Mouse (Mus musculus): ENCODE measurements around the gene Chdh. TPM values are rescaled to one million over a fixed set of nuclear protein-coding genes. Genes with fewer than 3 reads are reported as not detected.

The Chdh gene
- polyA plus RNA-seq, 1 experiment from 2014 or later = 1.9 TPM

DNA sequence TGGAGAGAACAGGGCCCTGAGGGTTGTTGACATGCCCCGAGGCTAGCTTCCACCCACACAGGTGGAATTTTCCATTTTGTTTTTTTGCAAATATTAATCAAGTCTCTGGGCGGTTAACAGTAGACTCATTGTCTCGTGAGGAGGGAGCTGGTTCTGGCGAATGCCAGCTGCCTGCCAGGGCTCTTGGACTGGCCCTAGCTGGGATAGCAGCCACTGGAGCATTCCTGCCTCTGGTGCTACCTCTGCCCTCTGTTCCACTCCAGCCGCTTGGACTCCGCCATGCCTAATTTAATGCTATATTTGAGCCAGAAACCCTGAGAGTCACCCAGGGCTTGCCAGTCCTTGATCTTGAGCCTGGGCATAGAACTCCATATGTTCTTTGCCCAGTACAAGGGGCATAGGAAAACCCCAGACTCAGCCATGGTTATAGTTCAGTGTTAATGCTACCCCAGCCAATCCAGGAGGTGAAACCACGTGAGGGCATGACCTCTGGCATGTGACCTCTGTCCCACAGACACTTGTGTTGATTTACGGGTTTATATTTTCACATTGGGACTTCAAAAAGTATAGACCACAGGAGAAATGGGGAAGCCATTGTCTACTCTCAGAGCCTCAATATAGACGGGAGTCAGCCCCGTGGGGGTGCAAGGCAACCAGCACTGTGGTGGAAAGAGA, 3.2 kb downstream of the Chdh start:
- POLR2A ChIA-PET = interaction anchor here (1.0 kb wide), 1 partner anchor 8 kb away, joined by 3 read pairs; no protein-coding TSS in a partner anchor
- H3K27me3 ChIP-seq = no peaks in the 10 kb centered on the region
- ATAC-seq (peak; percentile 65), DNase-seq (ENCODE audit: low read depth, low spot score) (peak; percentile 79)
- CTCF ChIA-PET = interaction anchor here (1.1 kb wide), 1 partner anchor 9 kb away, joined by 4 read pairs; no protein-coding TSS in a partner anchor
- in situ Hi-C loops (cut with MboI; ENCODE audit: low pct_unique_long_range_greater_than_20kb) = no loop called here
- TF ChIP-seq CTCF (IDR thresholded peaks at IDR 0.05) = no peak

DNA sequence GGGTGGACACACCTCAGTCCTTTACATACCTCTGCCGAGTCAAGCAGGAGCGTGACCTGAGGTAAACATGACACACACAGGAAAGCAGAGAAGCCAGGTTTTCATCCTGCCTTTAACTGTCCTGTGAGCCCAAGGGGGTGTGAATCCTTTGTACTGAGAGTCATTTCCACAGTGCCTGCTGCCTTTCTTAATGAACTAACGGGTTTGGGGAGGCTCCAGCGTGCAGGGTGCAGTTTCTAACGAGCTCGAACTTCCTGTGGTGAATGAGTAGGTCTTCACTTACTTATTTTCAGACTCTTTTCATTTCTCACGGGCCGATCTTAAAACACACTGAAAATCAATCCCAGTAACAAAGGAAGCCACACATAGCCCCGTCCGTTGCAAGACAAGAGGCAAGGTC, 5.7 kb downstream of the Chdh start:
- ChIA-PET CTCF (no interaction called here), POLR2A (no interaction called here)
- in situ Hi-C loops (cut with MboI; ENCODE audit: low pct_unique_long_range_greater_than_20kb) = no loop called here
- H3K27me3 ChIP-seq = no peaks in the 10 kb centered on the region
- TF ChIP-seq CTCF (IDR thresholded peaks at IDR 0.05) = no peak
- no peak for DNase-seq (ENCODE audit: low read depth, low spot score)
- no peak for ATAC-seq

DNA sequence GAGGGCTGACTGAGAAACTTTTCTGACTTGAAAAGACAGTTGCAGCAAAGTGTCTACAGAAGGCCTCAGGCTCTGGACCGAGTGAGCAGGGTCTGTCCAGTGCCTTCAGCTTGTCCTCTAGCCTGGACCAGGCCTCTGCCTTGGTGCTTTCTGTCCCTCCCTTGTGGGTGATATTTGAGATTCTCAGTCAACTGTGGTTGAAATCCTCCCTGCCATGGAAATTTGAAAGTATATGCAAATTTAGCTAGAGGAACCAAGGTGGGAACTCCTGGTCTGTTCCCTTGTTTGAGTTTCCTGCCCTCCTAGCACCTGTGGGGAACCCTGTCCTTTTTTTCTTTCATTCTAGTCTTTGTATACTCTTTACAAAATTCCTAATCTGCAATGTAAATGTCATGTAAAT, 6.2 kb downstream of the Chdh start:
- TF ChIP-seq CTCF (IDR thresholded peaks at IDR 0.05) = no peak
- in situ Hi-C loops (cut with MboI; ENCODE audit: low pct_unique_long_range_greater_than_20kb) = no loop called here
- H3K27me3 ChIP-seq = no peaks in the 10 kb centered on the region
- ChIA-PET POLR2A (no interaction called here), CTCF (no interaction called here)
- DNase-seq (ENCODE audit: low read depth, low spot score) (no peak), ATAC-seq (no peak)

DNA sequence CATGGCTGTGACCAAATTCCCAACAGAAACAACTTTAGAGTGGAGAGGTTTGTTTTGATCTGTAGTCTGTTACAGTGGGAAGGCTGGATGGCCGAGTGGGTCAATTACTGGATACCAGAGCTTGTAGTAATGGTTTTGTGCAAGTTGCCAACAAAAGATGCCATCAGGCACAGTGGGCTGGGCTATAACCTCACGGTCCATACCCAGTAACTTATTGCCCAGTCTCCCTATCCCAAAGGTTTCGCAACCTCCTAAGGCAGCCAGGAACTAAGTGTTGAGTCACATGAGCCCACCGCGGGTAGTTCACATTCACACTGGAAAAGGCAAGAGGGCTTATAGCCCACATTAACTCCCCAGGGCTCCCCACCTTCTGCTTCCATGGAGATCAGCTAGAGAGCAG, 7.8 kb downstream of the Chdh start:
- in situ Hi-C loops (cut with MboI; ENCODE audit: low pct_unique_long_range_greater_than_20kb) = no loop called here
- DNase-seq (ENCODE audit: low read depth, low spot score) = peak; percentile 47

DNA sequence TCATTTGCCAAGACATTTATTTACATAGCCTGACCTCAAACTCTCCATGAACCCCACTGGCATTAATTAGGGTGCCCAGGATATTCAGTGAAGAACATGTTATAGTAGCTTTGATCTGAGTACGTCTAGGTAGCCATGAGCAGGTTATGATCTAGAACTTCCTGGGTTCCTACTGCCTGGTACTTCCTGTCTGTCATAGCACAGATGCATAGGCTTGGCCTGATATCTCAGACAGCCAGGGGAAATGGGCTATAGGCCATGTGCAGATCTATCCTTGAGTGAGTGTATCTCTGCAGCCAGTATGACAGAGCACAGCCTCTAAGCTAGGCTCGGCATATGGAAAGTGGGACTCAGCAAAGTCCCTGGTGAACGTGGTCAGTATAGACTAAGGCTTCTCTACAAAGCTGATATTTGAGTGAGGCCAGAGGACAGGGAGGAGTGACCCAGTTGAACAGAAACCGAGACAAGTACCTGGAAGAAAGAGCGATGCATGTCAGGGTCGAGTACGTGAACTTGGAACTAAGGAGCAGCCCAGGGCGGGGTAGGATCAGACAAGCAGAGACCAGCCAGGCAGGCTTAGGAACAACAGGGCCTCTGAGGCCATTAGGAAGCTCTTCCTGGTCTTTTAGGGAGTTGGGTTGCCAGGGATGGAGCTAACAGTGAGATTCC, 9.1 kb downstream of the Chdh start:
- TF ChIP-seq CTCF (IDR thresholded peaks at IDR 0.05) = no peak
- DNase-seq (ENCODE audit: low read depth, low spot score) = no peak
- ATAC-seq = no peak
- in situ Hi-C loops (cut with MboI; ENCODE audit: low pct_unique_long_range_greater_than_20kb) = no loop called here
- POLR2A ChIA-PET = no interaction called here
- CTCF ChIA-PET = no interaction called here
- H3K27me3 ChIP-seq = no peaks in the 10 kb centered on the region

More for the DNA sequence above, 7.8 kb downstream of the Chdh start:
- CTCF ChIA-PET = no interaction called here
- H3K27me3 ChIP-seq = no peaks in the 10 kb centered on the region
- POLR2A ChIA-PET = no interaction called here
- ATAC-seq = peak; percentile 5
- no peak for TF ChIP-seq CTCF (IDR thresholded peaks at IDR 0.05)

DNA sequence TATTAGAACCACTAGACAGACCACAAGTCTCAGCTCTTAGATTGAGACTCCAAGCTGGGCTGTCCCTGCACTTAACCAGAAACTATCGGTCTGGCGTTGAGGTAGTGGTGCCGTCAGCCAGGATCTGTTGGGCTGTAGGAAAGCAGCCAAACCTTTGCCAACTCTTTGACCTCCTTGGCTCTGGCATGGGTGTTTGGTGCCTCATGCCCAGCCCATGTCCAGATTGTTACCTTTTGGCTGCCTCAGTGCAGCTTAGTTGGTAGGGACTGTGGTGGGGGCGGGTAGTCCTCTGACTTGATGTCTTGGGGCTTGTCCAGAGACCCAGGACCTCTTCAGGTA, 9.6 kb downstream of the Chdh start:
- no peak for DNase-seq (ENCODE audit: low read depth, low spot score)

DNA sequence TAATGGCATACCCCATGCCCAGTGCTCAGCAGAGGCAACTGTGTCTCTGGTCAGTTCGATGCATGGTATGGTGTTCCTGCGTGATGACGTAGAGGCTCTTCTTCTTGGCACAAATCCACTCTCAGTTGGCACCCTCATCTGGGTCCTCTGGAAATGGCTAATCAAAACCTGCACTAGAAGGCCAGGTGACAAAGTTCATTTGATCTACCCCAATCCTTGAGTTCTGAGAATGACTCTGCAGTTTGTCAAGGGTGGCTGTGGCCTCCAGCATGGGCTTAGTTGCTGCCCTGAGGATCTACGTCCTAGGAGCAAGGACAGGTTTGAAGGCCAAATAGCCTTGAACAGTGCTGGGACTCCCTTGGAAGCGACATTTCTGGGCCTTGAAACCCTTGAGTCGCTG, 10.0 kb downstream of the Chdh start:
- in situ Hi-C loops (cut with MboI; ENCODE audit: low pct_unique_long_range_greater_than_20kb) = no loop called here
- CTCF ChIA-PET = interaction anchor here (0.6 to 1.5 kb wide), 2 partner anchors 16 to 49 kb away, joined by 3 to 4 read pairs; no protein-coding TSS in a partner anchor
- DNase-seq (ENCODE audit: low read depth, low spot score) (no peak), ATAC-seq (no peak)
- no peak for TF ChIP-seq CTCF (IDR thresholded peaks at IDR 0.05)
- no peaks in the 10 kb centered on the region for H3K27me3 ChIP-seq
- POLR2A ChIA-PET = no interaction called here

More for the DNA sequence above, 9.6 kb downstream of the Chdh start:
- in situ Hi-C loops (cut with MboI; ENCODE audit: low pct_unique_long_range_greater_than_20kb) = no loop called here
- ChIA-PET CTCF (interaction anchor here (1.5 kb wide), 1 partner anchor 49 kb away, joined by 3 read pairs; no protein-coding TSS in a partner anchor), POLR2A (no interaction called here)
- H3K27me3 ChIP-seq = no peaks in the 10 kb centered on the region
- ATAC-seq = no peak
- no peak for TF ChIP-seq CTCF (IDR thresholded peaks at IDR 0.05)

DNA sequence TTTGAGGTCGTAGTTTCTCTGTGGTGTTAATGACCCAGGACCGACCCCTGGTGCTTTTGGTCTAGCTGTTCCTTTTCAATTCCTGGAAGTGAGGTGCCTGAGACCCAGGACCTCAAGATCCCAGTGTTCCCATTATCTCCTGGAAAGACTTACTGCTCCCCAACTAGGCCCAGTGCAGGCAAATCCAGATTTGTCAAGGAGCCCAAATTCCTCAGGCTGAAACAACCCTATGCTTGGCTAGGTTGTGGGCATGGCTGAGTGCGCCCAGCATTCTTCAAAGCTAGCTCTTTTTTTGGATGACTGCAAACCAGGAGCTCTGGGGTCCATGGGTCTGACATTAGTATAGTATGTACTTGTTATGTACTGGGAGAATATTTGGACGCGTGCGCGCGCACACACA, 10.6 kb downstream of the Chdh start:
- TF ChIP-seq CTCF (IDR thresholded peaks at IDR 0.05) = no peak
- H3K27me3 ChIP-seq = no peaks in the 10 kb centered on the region
- in situ Hi-C loops (cut with MboI; ENCODE audit: low pct_unique_long_range_greater_than_20kb) = no loop called here
- CTCF ChIA-PET = interaction anchor here (0.6 to 1.5 kb wide), 2 partner anchors 16 to 50 kb away, joined by 3 to 4 read pairs; no protein-coding TSS in a partner anchor
- peak; percentile 68 for DNase-seq (ENCODE audit: low read depth, low spot score)
- peak; percentile 67 for ATAC-seq
- POLR2A ChIA-PET = no interaction called here

DNA sequence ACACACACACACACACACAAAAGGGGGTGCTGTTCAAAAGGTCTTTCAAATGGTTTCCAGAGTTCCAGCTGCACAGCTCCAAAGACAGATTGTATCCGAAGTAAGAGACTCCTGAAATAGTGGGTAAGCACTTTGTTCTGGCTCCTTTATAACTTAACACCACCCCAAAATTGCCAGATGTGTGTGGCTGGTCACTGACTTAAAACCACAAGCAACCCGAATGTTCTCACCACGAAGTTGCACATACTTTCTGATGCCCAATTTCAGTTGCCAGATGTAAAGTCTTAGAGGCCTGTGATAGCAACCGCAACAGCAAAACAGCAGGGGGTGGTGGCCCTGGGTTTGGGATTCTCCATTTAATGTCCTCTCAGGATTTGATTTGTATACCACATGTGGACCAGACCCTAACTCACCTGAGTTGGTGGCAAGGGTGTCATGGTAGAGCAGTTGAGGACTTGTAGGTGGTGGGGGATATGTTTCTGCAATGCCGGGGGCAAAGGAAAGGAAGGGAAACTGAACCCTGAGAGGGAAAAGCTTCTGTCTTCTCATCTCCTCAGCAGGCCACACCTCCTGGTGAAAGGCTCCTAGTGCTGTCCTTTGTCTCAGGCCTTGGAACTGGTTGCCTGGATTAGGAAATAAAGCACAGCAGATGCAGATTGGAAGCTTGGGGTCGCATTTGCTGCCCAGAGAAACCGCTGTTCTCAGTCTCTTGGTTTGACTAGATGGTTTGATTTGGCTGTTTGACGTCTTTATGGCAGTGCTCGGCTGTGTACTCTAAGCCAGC, 11.2 kb downstream of the Chdh start:
- in situ Hi-C loops (cut with MboI; ENCODE audit: low pct_unique_long_range_greater_than_20kb) = no loop called here
- ChIA-PET POLR2A (interaction anchor here (1.1 to 1.5 kb wide), 2 partner anchors 9 to 10 kb away, joined by 3 read pairs; no protein-coding TSS in a partner anchor), CTCF (interaction anchor here (1.0 to 1.5 kb wide), 3 partner anchors 8 to 50 kb away, joined by 3 to 4 read pairs (median 3); no protein-coding TSS in a partner anchor)
- DNase-seq (ENCODE audit: low read depth, low spot score) = no peak
- no peaks in the 10 kb centered on the region for H3K27me3 ChIP-seq
- ATAC-seq = no peak
- TF ChIP-seq CTCF (IDR thresholded peaks at IDR 0.05) = no peak

DNA sequence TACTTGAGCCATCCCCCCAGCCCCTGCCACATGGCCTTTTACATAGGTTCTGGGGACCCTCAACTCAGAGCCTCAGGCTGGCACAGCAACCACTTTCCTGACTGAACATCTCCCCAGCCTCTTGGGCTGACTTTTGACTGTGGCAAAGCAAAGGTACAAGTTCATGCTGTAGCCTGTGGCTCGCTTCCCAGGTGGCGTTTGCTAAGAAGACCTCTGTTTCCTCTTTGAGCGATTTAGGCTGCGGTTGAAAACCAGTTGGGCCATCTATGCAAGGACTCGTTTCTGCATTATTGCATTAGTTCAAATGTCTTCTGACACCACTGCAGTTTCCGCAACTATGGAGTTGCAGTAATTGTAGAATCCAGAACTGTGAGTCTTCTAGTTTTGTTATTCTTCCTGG, 13.6 kb downstream of the Chdh start:
- in situ Hi-C loops (cut with MboI; ENCODE audit: low pct_unique_long_range_greater_than_20kb) = no loop called here
- ChIA-PET CTCF (no interaction called here), POLR2A (interaction anchor here (0.6 kb wide), 1 partner anchor 25 kb away, joined by 3 read pairs; no protein-coding TSS in a partner anchor)
- H3K27me3 ChIP-seq = no peaks in the 10 kb centered on the region
- TF ChIP-seq CTCF (IDR thresholded peaks at IDR 0.05) = no peak
- DNase-seq (ENCODE audit: low read depth, low spot score) (no peak), ATAC-seq (no peak)

DNA sequence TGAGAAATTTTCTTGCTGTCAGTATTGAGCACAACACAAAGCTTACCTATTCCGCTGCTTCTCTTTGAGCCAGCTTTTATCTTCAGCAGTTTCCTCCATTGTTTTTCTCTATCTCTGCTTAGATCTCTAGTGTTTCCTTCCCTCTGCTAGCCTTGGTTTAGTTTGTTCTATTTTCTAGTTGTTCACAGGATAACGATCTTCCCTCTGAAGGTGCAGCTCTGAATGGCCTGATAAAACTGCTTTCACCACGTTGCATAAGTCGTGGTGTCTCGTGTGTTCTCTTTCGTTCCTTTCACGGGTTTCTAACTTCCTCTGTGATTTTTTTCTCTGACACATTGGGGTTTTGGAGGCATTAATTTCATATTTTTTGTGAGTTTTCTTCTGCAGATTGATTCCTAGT, 15.6 kb downstream of the Chdh start:
- in situ Hi-C loops (cut with MboI; ENCODE audit: low pct_unique_long_range_greater_than_20kb) = no loop called here
- no peak for ATAC-seq
- no peak for DNase-seq (ENCODE audit: low read depth, low spot score)
- TF ChIP-seq CTCF (IDR thresholded peaks at IDR 0.05) = no peak
- CTCF ChIA-PET = no interaction called here
- no peaks in the 10 kb centered on the region for H3K27me3 ChIP-seq
- POLR2A ChIA-PET = no interaction called here

Measured in Patski (cell line).